Mouse (Mus musculus) left cerebral cortex, postnatal 4 days (tissue): Measurements from ENCODE around the gene Poldip3. TPM values are rescaled to one million over a fixed set of nuclear protein-coding genes. Genes with fewer than 3 reads are reported as not detected.

Experiments used
- DNase-seq: peaks from one replicate; pipeline ENCODE4 v3.0.0-alpha.2; 2022
- intact Hi-C: fragments of 180-260 bp; cut with DNase I; formaldehyde crosslinking; loops from one replicate; pipeline ENCODE4 v1.15.1; 2025
- total RNA-seq, 2 experiments: library from RNA; stranded (reverse); gene quantifications; 2 replicates each; pipeline ENCODE4 v1.2.3; 2021

Poldip3 gene
- total RNA-seq, 2 experiments from 2014 or later: 92.9 to 94.2 TPM

GRCm38 (mm10) chr15:83088495-83089428 is 60.4 kb downstream of the Poldip3 start:
- intact Hi-C loops: no loop called here
- no peak for DNase-seq

- DNase-seq: no peak
- intact Hi-C loops: no loop called here
These were observed 62.4 kb downstream of the Poldip3 start for GRCm38 (mm10) chr15:83086636-83087328.

- intact Hi-C loops: no loop called here
- DNase-seq: peak; percentile 58
These were observed 63.3 kb downstream of the Poldip3 start for GRCm38 (mm10) chr15:83085901-83086300.

- intact Hi-C loops: no loop called here
- peak; percentile 12 for DNase-seq
These were observed 65.1 kb downstream of the Poldip3 start for GRCm38 (mm10) chr15:83084022-83084640.

GRCm38 (mm10) chr15:83083530-83083929 is 65.7 kb downstream of the Poldip3 start:
- intact Hi-C loops: no loop called here
- no peak for DNase-seq

Other genes with a start within 250 kb of the Poldip3 start
- 100 to 1,000 TPM; 142 to 145 TPM for gene Tcf20, start 161.5 kb downstream of the Poldip3 start, total RNA-seq
- 1 to 10 TPM; 2.0 to 2.1 TPM for gene Nfam1, start 116.1 kb downstream of the Poldip3 start, total RNA-seq
- 1 to 10 TPM; 5.1 to 7.3 TPM for gene Serhl, start 59.9 kb downstream of the Poldip3 start, total RNA-seq
- gene Rrp7a, start 26.6 kb downstream of the Poldip3 start, total RNA-seq: 100 to 1,000 TPM; 125 to 127 TPM
- gene Cyb5r3, start 23.2 kb upstream of the Poldip3 start, total RNA-seq: 100 to 1,000 TPM; 106 TPM
- gene A4galt, start 102.4 kb upstream of the Poldip3 start, total RNA-seq: 1 to 10 TPM; 3.1 to 3.9 TPM
- 10 to 100 TPM; 27.9 to 30.2 TPM for gene Arfgap3, start 200.9 kb upstream of the Poldip3 start, total RNA-seq